Mouse (Mus musculus) limb, embryonic 13.5 days (tissue): Measurements from ENCODE around the gene Cela2a. TPM values are rescaled to one million over a fixed set of nuclear protein-coding genes. Genes with fewer than 3 reads are reported as not detected.

ENCODE experiments used
- ATAC-seq: fragments of 200-750 bp; cut with Nextera tagmentation; 2 replicates; pipeline ENCODE4 v1.8.0; 2017; ENCODE audit warnings: low read depth, moderate number of reproducible peaks, moderate TSS enrichment; ENCODE audit not compliant: low FRiP score
- H3K27ac ChIP-seq: fragments of 300-500 bp; sonication (generic); 2 replicates; pipeline ENCODE4 v1.5.1; 2015; ENCODE audit warnings: inconsistent platforms, mild to moderate bottlenecking, moderate library complexity
- H3K27me3 ChIP-seq: fragments of 300-500 bp; sonication (generic); 2 replicates; pipeline ENCODE4 v1.6.1; 2015; ENCODE audit warnings: mild to moderate bottlenecking, inconsistent platforms
- H3K36me3 ChIP-seq: fragments of 300-500 bp; sonication (generic); 2 replicates; pipeline ENCODE4 v1.6.1; 2015; ENCODE audit warnings: inconsistent platforms, mild to moderate bottlenecking, moderate library complexity
- H3K4me1 ChIP-seq: fragments of 300-500 bp; sonication (generic); 2 replicates; pipeline ENCODE4 v1.6.1; 2015; ENCODE audit warnings: inconsistent platforms
- H3K4me2 ChIP-seq: fragments of 300-500 bp; sonication (generic); replicated peaks from 2 replicates; pipeline ENCODE4 v1.6.1; 2015; ENCODE audit warnings: inconsistent platforms, mild to moderate bottlenecking, moderate library complexity
- H3K4me3 ChIP-seq: fragments of 300-500 bp; sonication (generic); 2 replicates; pipeline ENCODE4 v1.5.1; 2015; ENCODE audit warnings: moderate library complexity, mild to moderate bottlenecking, inconsistent platforms
- H3K9ac ChIP-seq: fragments of 300-500 bp; sonication (generic); 2 replicates; pipeline ENCODE4 v1.6.1; 2015; ENCODE audit warnings: mild to moderate bottlenecking, inconsistent platforms
- H3K9me3 ChIP-seq: fragments of 300-500 bp; sonication (generic); 2 replicates; pipeline ENCODE4 v1.6.1; 2016; ENCODE audit warnings: inconsistent platforms
- WGBS: fragments of 180-500 bp; shearing (Covaris S2); methylation state at CpG from one replicate; pipeline ENCODE4 v1.1.7; 2015; 5-methylcytosine and 5-hydroxymethylcytosine counted together
- polyA plus RNA-seq: library from polyadenylated mRNA; unstranded; fragments of >200 nt; fragmentation: Nextera tagmentation; extraction: Ambion mirVana; gene quantifications from 2 replicates; pipeline ENCODE4 v1.2.1, GENCODE M21; 2015

Gene Cela2a
- polyA plus RNA-seq, 1 experiment from 2014 or later = not detected

DNA sequence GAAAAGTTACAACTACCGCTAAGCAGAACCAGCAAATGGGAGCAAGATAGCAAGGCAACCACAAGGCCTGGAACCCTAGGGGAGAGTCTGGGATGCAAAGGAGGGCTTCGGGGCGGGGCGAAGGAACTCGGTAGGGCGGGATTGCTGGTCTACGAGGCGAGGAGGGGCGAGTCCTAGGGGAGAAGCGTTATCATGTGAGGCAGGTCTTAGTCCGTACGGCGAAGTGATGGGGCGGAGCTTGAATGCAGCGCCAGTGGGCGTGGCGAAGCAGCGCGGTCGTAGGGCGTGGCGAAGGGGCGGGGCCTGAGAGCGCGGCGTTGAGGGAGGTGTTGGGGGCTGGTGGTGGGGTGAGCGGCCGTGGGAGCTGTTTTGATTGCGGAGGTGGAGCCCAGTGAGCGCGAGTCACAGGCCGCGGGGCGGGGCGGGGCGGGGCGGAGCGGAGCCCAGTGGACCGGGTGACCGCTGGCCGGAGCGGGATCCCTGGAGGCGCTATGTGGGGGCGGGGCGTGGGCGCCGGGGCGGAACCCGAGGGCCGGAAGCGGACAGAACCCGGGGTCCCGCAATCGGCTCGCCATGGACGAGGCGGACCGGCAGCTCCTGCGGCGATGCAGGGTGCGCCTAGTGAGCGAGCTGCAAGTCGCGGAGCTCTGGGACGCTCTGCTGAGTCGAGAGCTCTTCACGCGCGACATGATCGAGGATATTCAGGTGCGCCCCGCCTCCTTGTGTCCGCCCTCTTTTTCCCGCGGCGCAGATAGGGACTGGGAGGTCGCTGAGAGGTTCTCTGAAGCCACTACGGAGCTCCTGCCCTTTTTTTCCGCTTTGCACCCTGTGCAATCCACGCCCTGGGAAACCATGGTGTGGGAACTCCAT lies 32.4 kb downstream of the Cela2a start, which contains the start of gene Casp9:
Gene Casp9 (plus strand): TSS at position 331 of the 870 bp plus-strand sequence.
- Histone ChIP-seq H3K4me3 (peak within 1 kb of the TSS; percentile 69), H3K9ac (peak within 1 kb of the TSS; percentile 74), H3K27me3 (no peaks in the 10 kb centered on the region), H3K27ac (peak within 1 kb of the TSS; percentile 88), H3K9me3 (no peaks in the 10 kb centered on the region), H3K4me1 (peaks cover 28% of the 10 kb centered on the region), H3K4me2 (peak within 1 kb of the TSS; percentile 69), H3K36me3 (peaks cover 18% of the 10 kb centered on the region)
- ATAC-seq = peak; percentile 80
- under 1% methylated on average over 74 of the region's 80 CpGs for WGBS

GRCm38 (mm10) chr4:141792554-141793281 lies 33.2 kb downstream of the Cela2a start:
- H3K4me1 ChIP-seq = peaks cover 29% of the 10 kb centered on the region
- no peak for ATAC-seq
- peaks cover 19% of the 10 kb centered on the region for H3K36me3 ChIP-seq
- no peaks in the 10 kb centered on the region for H3K27me3 ChIP-seq
- WGBS = 9% methylated on average over 10 of the region's 10 CpGs
- peak overlapping the region; percentile 53 for H3K9ac ChIP-seq
- H3K4me2 ChIP-seq = peak overlapping the region; percentile 69
- peak overlapping the region; percentile 88 for H3K27ac ChIP-seq
- H3K9me3 ChIP-seq = no peaks in the 10 kb centered on the region
- peak overlapping the region; percentile 69 for H3K4me3 ChIP-seq

DNA sequence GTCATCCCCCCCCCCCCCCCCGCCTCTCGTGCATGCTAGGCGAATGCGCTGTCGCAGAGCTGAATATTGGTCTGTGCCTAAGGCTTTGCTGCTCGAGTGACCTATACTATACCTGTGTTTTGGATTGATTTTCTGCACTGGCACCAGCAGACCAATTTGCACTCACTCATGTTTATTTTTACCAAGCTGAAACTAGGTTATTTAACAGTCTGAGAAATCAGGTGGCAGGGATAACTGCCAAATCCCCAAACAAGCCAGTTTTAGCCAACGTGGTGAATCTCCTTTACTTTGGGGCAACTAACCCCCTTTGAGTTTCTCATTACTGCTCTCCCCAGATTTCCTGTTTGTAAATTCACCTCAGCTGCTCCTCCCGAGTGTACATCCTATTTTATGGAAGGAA lies 34.0 kb downstream of the Cela2a start:
- Histone ChIP-seq H3K27me3 (no peaks in the 10 kb centered on the region), H3K4me3 (no peak overlapping the region), H3K27ac (no peak overlapping the region), H3K4me2 (no peak overlapping the region), H3K4me1 (peaks cover 34% of the 10 kb centered on the region), H3K36me3 (peaks cover 18% of the 10 kb centered on the region), H3K9me3 (no peaks in the 10 kb centered on the region), H3K9ac (no peak overlapping the region)
- WGBS = 87% methylated on average over 8 of the region's 8 CpGs
- ATAC-seq = no peak

GRCm38 (mm10) chr4:141791486-141791885 lies 34.5 kb downstream of the Cela2a start:
- Histone ChIP-seq H3K27me3 (no peaks in the 10 kb centered on the region), H3K9ac (no peak overlapping the region), H3K27ac (no peak overlapping the region), H3K36me3 (peaks cover 16% of the 10 kb centered on the region), H3K9me3 (no peaks in the 10 kb centered on the region), H3K4me3 (no peak overlapping the region), H3K4me2 (no peak overlapping the region; the same call in 1 of the 2 replicates), H3K4me1 (peaks cover 37% of the 10 kb centered on the region)
- WGBS = 90% methylated on average over 7 of the region's 7 CpGs
- ATAC-seq = no peak

- peak; percentile 92 for ATAC-seq
- H3K4me3 ChIP-seq = peak within 1 kb of the TSS; percentile 78
- WGBS = under 1% methylated on average over 42 of the region's 42 CpGs
- peaks cover 22% of the 10 kb centered on the region for H3K36me3 ChIP-seq
- H3K9ac ChIP-seq = peak within 1 kb of the TSS; percentile 98
- H3K4me1 ChIP-seq = peaks cover 41% of the 10 kb centered on the region
- no peaks in the 10 kb centered on the region for H3K27me3 ChIP-seq
- H3K27ac ChIP-seq = peak within 1 kb of the TSS; percentile 61; the same call in 1 of the 2 replicates
- peak within 1 kb of the TSS; percentile 85 for H3K4me2 ChIP-seq
- H3K9me3 ChIP-seq = no peaks in the 10 kb centered on the region
These were observed 35.4 kb downstream of the Cela2a start, which contains the start of gene Dnajc16 for GRCm38 (mm10) chr4:141790524-141790990. TSS of gene Dnajc16 (minus strand) at chr4:141790931.

DNA sequence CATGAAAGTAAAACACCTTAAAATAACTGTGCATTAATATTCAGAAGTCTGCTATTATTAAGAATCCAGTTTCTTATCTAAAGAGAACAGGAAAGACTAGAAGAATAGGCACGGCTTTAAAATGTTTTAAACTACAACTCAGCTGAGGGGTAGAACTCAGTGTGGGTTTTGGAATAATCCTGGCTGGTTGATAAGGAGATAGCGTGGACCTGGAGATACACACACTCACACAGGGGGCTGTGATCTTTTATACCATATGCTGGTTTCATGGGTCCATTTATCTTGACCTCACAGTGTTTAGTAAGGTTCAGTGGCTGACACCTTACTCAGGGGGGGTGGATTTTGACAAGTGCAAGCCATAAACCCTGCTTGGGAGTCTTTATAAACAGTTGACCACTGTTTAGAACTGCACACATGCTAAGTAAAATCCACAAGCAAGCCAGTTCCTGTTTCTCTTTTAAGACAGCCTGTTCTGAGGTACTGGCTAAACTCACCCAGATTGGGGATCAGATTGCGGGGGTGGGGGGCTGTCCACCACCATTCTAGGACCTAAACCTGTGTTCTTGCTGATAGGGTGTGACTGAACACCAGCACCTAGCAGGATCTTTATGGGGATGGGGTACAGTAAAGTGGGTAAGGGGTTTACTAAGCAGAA lies 36.3 kb downstream of the Cela2a start:
- Histone ChIP-seq H3K36me3 (peaks cover 28% of the 10 kb centered on the region), H3K4me1 (peaks cover 33% of the 10 kb centered on the region), H3K9ac (peak overlapping the region; percentile 98), H3K27ac (no peak overlapping the region; the same call in 1 of the 2 replicates), H3K9me3 (no peaks in the 10 kb centered on the region), H3K4me3 (peak overlapping the region; percentile 78), H3K27me3 (no peaks in the 10 kb centered on the region), H3K4me2 (peak overlapping the region; percentile 85)
- WGBS = 53% methylated on average over 3 of the region's 3 CpGs
- no peak for ATAC-seq

- Histone ChIP-seq H3K27ac (no peak overlapping the region; the same call in 1 of the 2 replicates), H3K4me3 (no peak overlapping the region), H3K9ac (no peak overlapping the region), H3K4me2 (no peak overlapping the region), H3K9me3 (no peaks in the 10 kb centered on the region), H3K27me3 (no peaks in the 10 kb centered on the region), H3K36me3 (peaks cover 50% of the 10 kb centered on the region), H3K4me1 (peaks cover 24% of the 10 kb centered on the region)
- no peak for ATAC-seq
- 88% methylated on average over 7 of the region's 7 CpGs for WGBS
These were observed 38.5 kb downstream of the Cela2a start for GRCm38 (mm10) chr4:141787462-141787861.

- 52% methylated on average over 6 of the region's 6 CpGs for WGBS
- H3K4me3 ChIP-seq = no peak overlapping the region
- ATAC-seq = no peak
- H3K4me1 ChIP-seq = peaks cover 23% of the 10 kb centered on the region
- no peaks in the 10 kb centered on the region for H3K27me3 ChIP-seq
- H3K9ac ChIP-seq = no peak overlapping the region
- H3K36me3 ChIP-seq = peaks cover 54% of the 10 kb centered on the region
- peak overlapping the region; percentile 11; the same call in 1 of the 2 replicates for H3K27ac ChIP-seq
- no peaks in the 10 kb centered on the region for H3K9me3 ChIP-seq
- H3K4me2 ChIP-seq = no peak overlapping the region
These were observed 38.9 kb downstream of the Cela2a start for GRCm38 (mm10) chr4:141787046-141787445.

GRCm38 (mm10) chr4:141786141-141786540 lies 39.8 kb downstream of the Cela2a start:
- whole genome bisulfite sequencing = 92% methylated on average over 13 of the region's 13 CpGs
- peaks cover 64% of the 10 kb centered on the region for H3K36me3 ChIP-seq
- no peak overlapping the region for H3K4me2 ChIP-seq
- no peak for ATAC-seq
- H3K4me3 ChIP-seq = no peak overlapping the region
- no peak overlapping the region for H3K9ac ChIP-seq
- H3K4me1 ChIP-seq = peaks cover 21% of the 10 kb centered on the region
- peak overlapping the region; percentile 2; the same call in 1 of the 2 replicates for H3K27ac ChIP-seq
- H3K9me3 ChIP-seq = no peaks in the 10 kb centered on the region
- no peaks in the 10 kb centered on the region for H3K27me3 ChIP-seq

DNA sequence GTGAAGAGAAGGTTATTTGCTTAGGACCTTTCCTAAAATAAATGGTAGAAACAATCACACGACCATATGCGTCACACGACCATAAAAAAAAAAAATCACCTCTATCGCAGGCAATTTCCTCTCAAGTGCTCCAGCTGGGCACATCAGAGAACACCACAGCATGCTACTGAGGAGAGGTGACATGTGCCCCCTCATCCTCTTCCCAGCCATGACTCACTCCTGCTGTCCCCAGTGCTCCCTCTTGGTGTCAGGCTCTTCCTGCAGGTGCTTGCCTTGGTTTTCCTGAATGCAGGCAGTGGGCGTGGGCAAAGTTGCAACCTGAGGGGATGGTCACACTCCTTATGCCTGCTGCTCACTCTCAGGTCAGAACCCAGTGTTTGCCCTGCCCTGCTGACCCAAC lies 41.1 kb downstream of the Cela2a start:
- Histone ChIP-seq H3K27me3 (no peaks in the 10 kb centered on the region), H3K4me3 (no peak overlapping the region), H3K9ac (no peak overlapping the region), H3K4me1 (peaks cover 17% of the 10 kb centered on the region), H3K36me3 (peaks cover 77% of the 10 kb centered on the region), H3K4me2 (no peak overlapping the region), H3K27ac (no peak overlapping the region), H3K9me3 (no peaks in the 10 kb centered on the region)
- ATAC-seq = no peak
- WGBS = 77% methylated on average over 5 of the region's 5 CpGs

GRCm38 (mm10) chr4:141781201-141781985 lies 44.6 kb downstream of the Cela2a start:
- H3K27ac ChIP-seq = no peak overlapping the region
- ATAC-seq = no peak
- H3K9me3 ChIP-seq = no peaks in the 10 kb centered on the region
- no peak overlapping the region for H3K4me3 ChIP-seq
- WGBS = 97% methylated on average over 8 of the region's 8 CpGs
- H3K36me3 ChIP-seq = peaks cover 90% of the 10 kb centered on the region
- H3K4me2 ChIP-seq = no peak overlapping the region
- no peaks in the 10 kb centered on the region for H3K27me3 ChIP-seq
- H3K4me1 ChIP-seq = 0 out of 2 replicates have a peak, but pooled peaks cover 3% of the 10 kb centered on the region
- no peak overlapping the region for H3K9ac ChIP-seq
